Mouse (Mus musculus) thymus, adult 2 months (tissue): ENCODE measurements around the gene Chrdl2. TPM values are rescaled to one million over a fixed set of nuclear protein-coding genes. Genes with fewer than 3 reads are reported as not detected.
"Not testable (repeated sequence)": the region's sequence is repeated elsewhere in the genome, so short reads cannot be mapped to it uniquely, and the experiment has no call there.

Experiments
- DNase-seq: peaks from one replicate; pipeline ENCODE4 v3.0.0; 2021
- H3K27ac ChIP-seq: fragments of 200-500 bp; 2 replicates; pipeline ENCODE4 v1.5.1; 2012; ENCODE audit warnings: low read length, control low read depth; ENCODE audit not compliant: control insufficient read depth, insufficient read depth
- H3K27me3 ChIP-seq: fragments of 200-500 bp; 2 replicates; pipeline ENCODE4 v1.6.1; 2012; ENCODE audit warnings: mild to moderate bottlenecking, low read length, moderate library complexity, mixed read lengths; ENCODE audit not compliant: control insufficient read depth, insufficient read depth
- H3K36me3 ChIP-seq: fragments of 200-500 bp; 2 replicates; pipeline ENCODE4 v1.6.1; 2012; ENCODE audit warnings: mild to moderate bottlenecking, low read length, moderate library complexity; ENCODE audit not compliant: control insufficient read depth, insufficient read depth
- H3K4me1 ChIP-seq: fragments of 200-500 bp; replicated peaks from 2 replicates; pipeline ENCODE4 v1.6.1; 2012; ENCODE audit warnings: low read length; ENCODE audit not compliant: control insufficient read depth, insufficient read depth
- H3K4me3 ChIP-seq: fragments of 200-500 bp; 2 replicates; pipeline ENCODE4 v1.5.1; 2012; ENCODE audit warnings: mild to moderate bottlenecking, low read length, control low read depth, moderate library complexity; ENCODE audit not compliant: control insufficient read depth, insufficient read depth
- CTCF ChIP-seq: fragments of 200-500 bp; IDR thresholded peaks from 2 replicates; pipeline ENCODE4 v1.5.1; 2012; ENCODE audit warnings: mild to moderate bottlenecking, control low read depth, low read length, moderate library complexity, borderline replicate concordance; ENCODE audit not compliant: control insufficient read depth, poor library complexity, insufficient read depth; ENCODE audit errors: extremely low read depth
- POLR2A ChIP-seq: fragments of 200-500 bp; IDR thresholded peaks from 2 replicates; pipeline ENCODE4 v1.6.1; 2012; ENCODE audit warnings: mild to moderate bottlenecking, low read length, control low read depth, moderate library complexity; ENCODE audit not compliant: control insufficient read depth, poor library complexity, insufficient read depth; ENCODE audit errors: extremely low read depth
- WGBS: fragments of 180-500 bp; shearing (Covaris S2); methylation state at CpG from one replicate; pipeline ENCODE4 v1.1.7; 2018; 5-methylcytosine and 5-hydroxymethylcytosine counted together
- polyA plus RNA-seq: library from polyadenylated mRNA; depleted of rRNA; stranded (reverse); fragments of >200 nt; gene quantifications from 2 replicates; pipeline ENCODE4 v1.2.3, GENCODE M21; 2012

Chrdl2 gene
- polyA plus RNA-seq, 1 experiment = 0.05 TPM

DNA sequence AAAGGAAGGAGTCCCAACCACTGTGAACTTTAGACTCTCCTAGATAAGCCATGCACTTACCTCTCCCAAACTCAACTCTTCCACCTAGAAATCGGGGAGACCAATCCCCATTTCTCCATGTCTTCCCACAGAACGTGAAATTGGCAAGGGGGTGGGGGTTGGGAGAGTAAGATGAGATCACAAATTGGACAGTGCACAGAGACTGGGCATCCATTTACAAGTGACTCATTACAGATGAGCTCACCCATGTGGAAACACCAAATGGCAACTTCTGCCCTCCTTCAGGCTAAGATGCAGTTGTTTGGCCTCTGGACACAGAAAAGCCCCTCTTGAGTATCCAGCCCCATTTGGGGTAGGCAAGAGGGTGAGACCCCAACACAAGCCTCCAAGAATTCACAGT lies 40.5 kb downstream of the Chrdl2 start:
- no peak for DNase-seq
- H3K4me3 ChIP-seq = no peak overlapping the region
- H3K36me3 ChIP-seq = no peaks in the 10 kb centered on the region
- TF ChIP-seq POLR2A (no peak), CTCF (no peak)
- WGBS = 79% methylated on average over 2 of the region's 2 CpGs
- no peaks in the 10 kb centered on the region for H3K4me1 ChIP-seq
- no peaks in the 10 kb centered on the region; the same call in 1 of the 2 replicates for H3K27me3 ChIP-seq
- no peak overlapping the region for H3K27ac ChIP-seq

DNA sequence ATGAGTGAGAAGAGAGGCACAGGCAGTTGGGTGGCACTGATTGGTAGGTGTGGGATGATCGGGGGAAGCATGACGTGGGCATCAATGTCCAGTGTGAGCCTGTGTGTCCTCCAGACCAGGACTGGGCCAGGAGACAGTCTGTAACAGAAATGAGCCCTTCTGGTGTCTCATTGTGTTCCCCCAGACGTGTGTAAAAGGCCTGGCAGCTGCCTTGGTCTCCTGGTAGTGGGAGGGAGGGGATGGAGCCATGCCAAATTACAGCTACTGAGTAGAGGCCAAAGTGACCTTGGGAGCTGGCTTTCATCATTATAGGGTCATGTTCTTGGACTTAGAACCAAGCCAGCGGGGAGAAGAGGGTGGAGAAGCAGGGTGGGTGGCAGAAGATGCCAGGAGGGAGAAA lies 45.9 kb downstream of the Chrdl2 start:
- 72% methylated on average over 4 of the region's 4 CpGs for WGBS

DNA sequence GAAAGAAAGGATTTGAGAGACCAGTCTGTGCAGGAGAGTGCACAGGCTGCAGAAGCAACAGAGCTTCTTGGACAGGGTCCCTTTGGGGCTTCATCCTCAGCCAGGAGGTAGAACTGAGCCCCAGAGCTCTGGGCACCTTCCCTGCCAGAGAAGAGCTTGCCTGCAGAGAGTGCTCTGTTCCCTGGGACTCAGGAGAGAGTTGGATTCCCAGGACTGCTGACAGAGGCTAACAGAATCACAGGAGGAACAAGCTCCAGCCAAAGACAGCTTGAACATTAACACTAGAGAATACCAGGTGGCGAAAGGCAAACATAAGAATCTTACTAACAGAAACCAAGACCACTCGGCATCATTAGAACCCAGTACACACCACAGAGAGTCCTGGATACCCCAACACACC lies 47.0 kb downstream of the Chrdl2 start:
- not testable (repeated sequence) for H3K4me3 ChIP-seq, H3K4me1 ChIP-seq, DNase-seq, H3K27me3 ChIP-seq, H3K27ac ChIP-seq, H3K36me3 ChIP-seq
- WGBS = 95% methylated on average over 2 of the region's 2 CpGs

More for the DNA sequence above, 45.9 kb downstream of the Chrdl2 start:
- H3K4me1 ChIP-seq = no peaks in the 10 kb centered on the region
- no peak for DNase-seq
- no peak overlapping the region for H3K4me3 ChIP-seq
- no peak overlapping the region for H3K27ac ChIP-seq
- H3K36me3 ChIP-seq = no peaks in the 10 kb centered on the region
- no peaks in the 10 kb centered on the region for H3K27me3 ChIP-seq
- TF ChIP-seq POLR2A = no peak
- no peak for TF ChIP-seq CTCF

DNA sequence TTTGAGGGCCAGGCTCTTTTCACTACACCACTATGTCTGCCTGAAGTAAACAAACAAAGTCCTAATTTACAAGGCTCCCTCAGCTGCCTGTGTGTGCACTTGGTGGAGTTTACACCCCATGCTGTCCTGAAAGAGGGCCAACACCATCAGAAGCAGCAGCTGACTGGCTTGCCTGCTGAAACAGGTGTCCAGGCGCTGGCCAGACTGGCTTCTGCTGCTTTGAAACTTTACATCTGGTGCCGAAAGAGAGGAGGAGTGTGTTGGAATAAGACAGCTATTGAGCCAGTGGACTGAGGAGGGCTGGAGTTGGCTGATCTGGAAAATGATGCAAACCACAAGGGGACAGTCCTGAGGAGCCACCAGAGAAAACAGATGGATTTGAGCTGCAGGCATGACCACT lies 68.0 kb downstream of the Chrdl2 start:
- DNase-seq = no peak
- WGBS = 88% methylated on average over 2 of the region's 2 CpGs

DNA sequence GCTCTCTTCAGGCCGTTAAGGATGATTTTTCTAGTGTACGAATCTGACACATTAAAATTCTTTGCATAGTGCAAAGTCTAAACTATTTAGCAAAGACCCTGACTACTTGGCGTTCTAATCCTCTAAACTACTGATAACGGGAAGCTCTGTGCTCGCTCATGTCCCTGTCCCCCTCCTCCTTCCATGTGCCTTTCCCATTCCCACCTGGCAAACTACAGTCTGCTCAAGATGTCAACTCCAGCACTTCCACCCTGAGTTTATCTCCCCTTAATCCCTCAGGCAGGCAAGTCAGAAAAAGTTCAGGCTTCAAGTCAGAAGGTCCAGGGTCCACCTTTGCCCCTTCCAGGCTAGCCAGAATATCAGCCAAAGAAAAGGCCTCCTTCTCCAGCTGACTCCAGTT lies 70.3 kb downstream of the Chrdl2 start:
- WGBS = 95% methylated on average over 5 of the region's 5 CpGs
- Histone ChIP-seq H3K4me3 (no peak overlapping the region), H3K27ac (no peak overlapping the region), H3K36me3 (0 out of 2 replicates have a peak, but pooled peaks cover 3% of the 10 kb centered on the region), H3K27me3 (no peaks in the 10 kb centered on the region), H3K4me1 (no peaks in the 10 kb centered on the region)
- no peak for DNase-seq
- TF ChIP-seq CTCF (no peak), POLR2A (no peak)

More for the DNA sequence above, 68.0 kb downstream of the Chrdl2 start:
- Histone ChIP-seq H3K4me3 (no peak overlapping the region), H3K4me1 (no peaks in the 10 kb centered on the region), H3K36me3 (no peaks in the 10 kb centered on the region), H3K27ac (no peak overlapping the region), H3K27me3 (no peaks in the 10 kb centered on the region)
- TF ChIP-seq POLR2A = no peak
- TF ChIP-seq CTCF = no peak

DNA sequence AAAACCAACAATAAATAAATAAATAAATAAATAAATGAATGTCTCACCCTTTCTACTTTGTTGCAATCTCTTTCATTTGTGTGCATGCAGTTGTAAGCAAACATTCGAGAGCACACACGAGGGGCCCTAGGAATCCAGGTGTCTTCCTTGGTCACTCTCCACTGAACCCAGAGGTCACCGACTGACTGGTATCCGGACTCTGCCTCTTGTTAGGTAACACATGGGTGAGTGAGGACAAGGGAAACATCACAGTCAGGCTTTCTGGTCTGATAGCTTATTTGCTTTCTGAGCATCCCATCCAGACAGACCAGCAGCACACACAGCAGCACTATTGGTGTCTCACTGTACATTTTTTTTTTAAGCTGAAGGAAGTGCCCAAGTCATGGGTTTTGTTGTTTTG lies 71.1 kb downstream of the Chrdl2 start:
- WGBS = 95% methylated on average over 4 of the region's 4 CpGs
- DNase-seq = no peak
- Histone ChIP-seq H3K27me3 (no peaks in the 10 kb centered on the region), H3K27ac (no peak overlapping the region), H3K4me3 (no peak overlapping the region), H3K36me3 (peaks cover 7% of the 10 kb centered on the region; the same call in 1 of the 2 replicates), H3K4me1 (no peaks in the 10 kb centered on the region)
- TF ChIP-seq POLR2A (no peak), CTCF (no peak)

DNA sequence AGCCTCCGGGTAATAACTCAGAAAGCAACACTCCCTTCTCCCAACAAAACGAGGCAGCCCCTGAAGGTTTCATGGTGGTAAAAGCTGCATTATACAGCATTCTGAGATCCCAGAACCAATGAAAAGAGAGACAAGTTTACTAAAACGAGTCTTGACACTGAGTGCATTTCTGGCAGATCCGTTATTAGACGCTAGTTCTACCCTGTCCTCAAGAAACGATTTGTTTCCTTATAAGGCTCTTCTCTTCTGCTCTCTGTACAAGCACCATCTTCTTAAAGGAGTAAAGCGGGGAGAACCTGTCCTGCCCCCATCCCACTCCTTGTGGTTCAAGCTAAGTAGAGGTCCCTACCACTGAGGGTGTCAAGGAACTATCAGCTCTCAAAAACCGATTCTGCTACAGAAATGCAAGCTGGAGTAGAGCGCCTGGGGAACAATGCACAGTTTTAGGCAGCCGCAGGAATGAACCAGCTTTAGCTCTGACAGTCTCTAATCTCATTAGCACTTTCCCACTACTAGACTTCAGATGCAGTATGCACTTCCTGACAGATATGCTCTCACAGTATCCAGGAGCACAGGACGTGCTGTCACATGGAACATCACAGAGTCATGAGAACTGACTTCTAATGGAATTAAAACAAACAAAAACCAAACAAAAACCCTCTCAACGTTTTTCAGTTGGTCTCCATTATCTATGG lies 74.3 kb downstream of the Chrdl2 start:
- H3K4me3 ChIP-seq = no peak overlapping the region
- no peaks in the 10 kb centered on the region for H3K4me1 ChIP-seq
- H3K36me3 ChIP-seq = peaks cover 23% of the 10 kb centered on the region
- H3K27me3 ChIP-seq = no peaks in the 10 kb centered on the region
- no peak overlapping the region for H3K27ac ChIP-seq
- no peak for TF ChIP-seq CTCF
- no peak for TF ChIP-seq POLR2A
- DNase-seq = no peak
- WGBS = 92% methylated on average over 12 of the region's 12 CpGs
